Mouse (Mus musculus): ENCODE data around the gene Hirip3. TPM values are rescaled to one million over a fixed set of nuclear protein-coding genes. Genes with fewer than 3 reads are reported as not detected.

Gene Hirip3
- total RNA-seq, 2 experiments from 2014 or later, result 65.9 to 171 TPM

- ATAC-seq (replicated peaks; ENCODE audit: poor library complexity, severe bottlenecking), result no peak
Measured at GRCm38 (mm10) chr7:126851192-126851591, 10.6 kb upstream of the Hirip3 start.

GRCm38 (mm10) chr7:126853454-126853853, 8.3 kb upstream of the Hirip3 start:
- no peak for ATAC-seq (replicated peaks; ENCODE audit: poor library complexity, severe bottlenecking)

- ATAC-seq (replicated peaks; ENCODE audit: poor library complexity, severe bottlenecking), result no peak
Measured at GRCm38 (mm10) chr7:126855641-126856040, 6.1 kb upstream of the Hirip3 start.

- no peak for ATAC-seq (replicated peaks; ENCODE audit: poor library complexity, severe bottlenecking)
Measured at GRCm38 (mm10) chr7:126856741-126857420, 4.9 kb upstream of the Hirip3 start.

GRCm38 (mm10) chr7:126860987-126861386, 785 bp upstream of the Hirip3 start:
- 0 out of 2 replicates have a peak, but pooled peaks have one; percentile 4 for ATAC-seq (replicated peaks; ENCODE audit: poor library complexity, severe bottlenecking)

- peak; percentile 43 for ATAC-seq (replicated peaks; ENCODE audit: poor library complexity, severe bottlenecking)
Measured at GRCm38 (mm10) chr7:126862147-126862784, 494 bp downstream of the Hirip3 start, which contains the start of gene Ino80e. Gene Ino80e, minus strand, starts transcription at chr7:126862377.

- ATAC-seq (replicated peaks; ENCODE audit: poor library complexity, severe bottlenecking), result no peak
Measured at GRCm38 (mm10) chr7:126863791-126864190, 2.0 kb downstream of the Hirip3 start.

GRCm38 (mm10) chr7:126867534-126867933, 5.8 kb downstream of the Hirip3 start:
- ATAC-seq (replicated peaks; ENCODE audit: poor library complexity, severe bottlenecking), result no peak

GRCm38 (mm10) chr7:126868003-126868402, 6.2 kb downstream of the Hirip3 start:
- no peak for ATAC-seq (replicated peaks; ENCODE audit: poor library complexity, severe bottlenecking)

- no peak for ATAC-seq (replicated peaks; ENCODE audit: poor library complexity, severe bottlenecking)
Measured at GRCm38 (mm10) chr7:126869780-126870519, 8.2 kb downstream of the Hirip3 start.

- ATAC-seq (replicated peaks; ENCODE audit: poor library complexity, severe bottlenecking), result no peak
Measured at GRCm38 (mm10) chr7:126870520-126870891, 8.7 kb downstream of the Hirip3 start.

GRCm38 (mm10) chr7:126877239-126877638, 15.5 kb downstream of the Hirip3 start:
- ATAC-seq (replicated peaks; ENCODE audit: poor library complexity, severe bottlenecking), result no peak

- no peak for ATAC-seq (replicated peaks; ENCODE audit: poor library complexity, severe bottlenecking)
Measured at GRCm38 (mm10) chr7:126881040-126881439, 19.3 kb downstream of the Hirip3 start.

GRCm38 (mm10) chr7:126883731-126884181, 22.0 kb downstream of the Hirip3 start:
- peak; percentile 16 for ATAC-seq (replicated peaks; ENCODE audit: poor library complexity, severe bottlenecking)

GRCm38 (mm10) chr7:126884286-126885164, 22.8 kb downstream of the Hirip3 start, which contains the start of gene Taok2:
Gene Taok2, minus strand, starts transcription at chr7:126884703.
- ATAC-seq (replicated peaks; ENCODE audit: poor library complexity, severe bottlenecking), result peak; percentile 90

GRCm38 (mm10) chr7:126887281-126887680, 25.5 kb downstream of the Hirip3 start:
- ATAC-seq (replicated peaks; ENCODE audit: poor library complexity, severe bottlenecking), result no peak

GRCm38 (mm10) chr7:126888852-126889251, 27.1 kb downstream of the Hirip3 start:
- peak; percentile 28; the same call in 1 of the 2 replicates for ATAC-seq (replicated peaks; ENCODE audit: poor library complexity, severe bottlenecking)

- ATAC-seq (replicated peaks; ENCODE audit: poor library complexity, severe bottlenecking), result peak; percentile 23; the same call in 1 of the 2 replicates
Measured at GRCm38 (mm10) chr7:126896912-126897311, 35.1 kb downstream of the Hirip3 start.

GRCm38 (mm10) chr7:126897390-126898101, 35.8 kb downstream of the Hirip3 start:
- ATAC-seq (replicated peaks; ENCODE audit: poor library complexity, severe bottlenecking), result peak; percentile 79

Measured in granulocyte monocyte progenitor cell, adult 5-6 weeks (primary cell).